In genomic region chr19:34290872-34291341, GRCm38 (mm10) we compare ENCODE assay signal across 8 mouse cellular contexts. TPM values are rescaled to one million over a fixed set of nuclear protein-coding genes. Genes with fewer than 3 reads are reported as not detected.
DNase-seq lines count a peak whose midpoint lies in the region; ATAC-seq and TF ChIP-seq lines count a peak whose summit lies in the region.

No protein-coding gene starts in this region.

- H3K4me1 ChIP-seq in CH12.LX (ENCODE audit: control insufficient read depth in 1 of 2, insufficient read depth in 2 of 2): peaks cover 18 to 78% of the 10 kb centered on the region in 2 experiments
- no peaks in the 10 kb centered on the region for H3K4me1 ChIP-seq in cortical plate, adult 2 months (ENCODE audit: control insufficient read depth, insufficient read depth, low read length)
- peaks cover 6% of the 10 kb centered on the region; the same call in 1 of the 2 replicates for H3K4me1 ChIP-seq in liver, embryonic 11.5 days (replicated peaks; ENCODE audit: control insufficient read depth, insufficient read depth, low read length)
- H3K4me1 ChIP-seq in neural tube, embryonic 12.5 days: peaks cover 11% of the 10 kb centered on the region

- TF ChIP-seq EP300 in CH12.LX (IDR thresholded peaks at IDR 0.05; ENCODE audit: low read length): no peak

- H3K27me3 ChIP-seq in CH12.LX (replicated peaks): no peaks in the 10 kb centered on the region
- H3K27me3 ChIP-seq in liver, embryonic 11.5 days (replicated peaks; ENCODE audit: control insufficient read depth, insufficient read depth, low read length): no peaks in the 10 kb centered on the region
- H3K27me3 ChIP-seq in neural tube, embryonic 12.5 days (replicated peaks): no peaks in the 10 kb centered on the region

- H3K9me3 ChIP-seq in CH12.LX (replicated peaks; ENCODE audit: low read length): no peaks in the 10 kb centered on the region
- no peaks in the 10 kb centered on the region for H3K9me3 ChIP-seq in liver, embryonic 11.5 days (ENCODE audit: control insufficient read depth, low read length)
- no peaks in the 10 kb centered on the region for H3K9me3 ChIP-seq in neural tube, embryonic 12.5 days

- in situ Hi-C loops in CH12.LX (cut with MboI; ENCODE audit: low pct_ligation_motif_present, low pct_unique_long_range_greater_than_20kb, low sequenced_read_pairs): no loop called here

- dilution Hi-C loops in CH12.LX (cut with MboI; ENCODE audit: extremely low pct_ligation_motif_present, extremely low pct_unique_long_range_greater_than_20kb, low sequenced_read_pairs): no loop called here

- H3K4me2 ChIP-seq in CH12.LX (ENCODE audit: insufficient read depth, low read depth, poor library complexity, severe bottlenecking): peak overlapping the region; percentile 98
- H3K4me2 ChIP-seq in liver, embryonic 11.5 days: peak overlapping the region; percentile 93
- peak overlapping the region; percentile 76 for H3K4me2 ChIP-seq in neural tube, embryonic 12.5 days (replicated peaks)

- TF ChIP-seq RAD21 in CH12.LX (IDR thresholded peaks at IDR 0.05; ENCODE audit: low read depth, low read length): no peak

- TF ChIP-seq POLR2A in CH12.LX (IDR thresholded peaks at IDR 0.05; ENCODE audit: low read depth, low read length): no peak
- TF ChIP-seq POLR2A in cortical plate, adult 2 months (IDR thresholded peaks at IDR 0.05; ENCODE audit: extremely low read depth, insufficient read depth, low read length): no peak

- TF ChIP-seq CTCF in CH12.LX (conservative IDR thresholded peaks at IDR 0.05 in 1 of 2, IDR thresholded peaks at IDR 0.05 in 1 of 2; ENCODE audit: low read depth in 2 of 2, low read length in 2 of 2): no peak
- TF ChIP-seq CTCF in cortical plate, adult 2 months (IDR thresholded peaks at IDR 0.05; ENCODE audit: extremely low read depth, insufficient read depth, low read length): no peak

- H3K9ac ChIP-seq in CH12.LX (ENCODE audit: insufficient read depth, low read depth): peak overlapping the region; percentile 100
- peak overlapping the region; percentile 53 for H3K9ac ChIP-seq in liver, embryonic 11.5 days (ENCODE audit: low read depth, low read length)
- 0 out of 2 replicates have a peak overlapping the region, but pooled peaks have one; percentile 34 for H3K9ac ChIP-seq in neural tube, embryonic 12.5 days

- intact Hi-C loops in gastrocnemius, postnatal 14 days (cut with DNase I; ENCODE audit: low total_unique reads): no loop called here

- peaks cover 35% of the 10 kb centered on the region for H3K79me2 ChIP-seq in CH12.LX (replicated peaks; ENCODE audit: control insufficient read depth, extremely low read depth, insufficient read depth, poor library complexity, severe bottlenecking)

- H3K27ac ChIP-seq in CH12.LX (ENCODE audit: insufficient read depth, low read depth): peak overlapping the region; percentile 78
- no peak overlapping the region for H3K27ac ChIP-seq in cortical plate, adult 2 months (ENCODE audit: insufficient read depth, low read length)
- no peak overlapping the region for H3K27ac ChIP-seq in liver, embryonic 11.5 days (ENCODE audit: low read depth, low read length)
- H3K27ac ChIP-seq in neural tube, embryonic 12.5 days: no peak overlapping the region

- peak; percentile 22 to 37; a peak in 2 of 4 replicates for ATAC-seq in hematopoietic stem cell, adult 5-6 weeks (replicated peaks in 1 of 2; ENCODE audit: insufficient read depth in 1 of 2, low FRiP score in 2 of 2, low TSS enrichment in 1 of 2, low read depth in 1 of 2, poor library complexity in 2 of 2, severe bottlenecking in 2 of 2)
- ATAC-seq in liver, embryonic 11.5 days (replicated peaks; ENCODE audit: low FRiP score): 0 out of 2 replicates have a peak, but pooled peaks have one; percentile 27
- 0 out of 2 replicates have a peak, but pooled peaks have one; percentile 15 for ATAC-seq in neural tube, embryonic 12.5 days (ENCODE audit: low FRiP score, low read depth)

- no peak for DNase-seq in CH12.LX (ENCODE audit: extremely low read depth)
- no peak for DNase-seq in liver, embryonic 11.5 days (ENCODE audit: low spot score)
- no peak for DNase-seq in gastrocnemius, postnatal 14 days
- DNase-seq in layer of hippocampus, postnatal 10 days (ENCODE audit: low spot score in 2 of 2): no peak
- DNase-seq in urinary bladder, postnatal 25 days (ENCODE audit: low spot score): no peak

- no peaks in the 10 kb centered on the region for H3K36me3 ChIP-seq in CH12.LX (replicated peaks in 1 of 2; ENCODE audit: control insufficient read depth in 1 of 2, insufficient read depth in 1 of 2, low read length in 1 of 2)
- no peaks in the 10 kb centered on the region for H3K36me3 ChIP-seq in liver, embryonic 11.5 days (ENCODE audit: control insufficient read depth, insufficient read depth, low read length)
- no peaks in the 10 kb centered on the region for H3K36me3 ChIP-seq in neural tube, embryonic 12.5 days

- H3K4me3 ChIP-seq in CH12.LX (replicated peaks in 1 of 3; ENCODE audit: low read depth in 2 of 3, low read length in 2 of 3, poor library complexity in 1 of 3): peak overlapping the region; percentile 67 to 89 (median 73)
- peak overlapping the region; percentile 29 for H3K4me3 ChIP-seq in cortical plate, adult 2 months (ENCODE audit: insufficient read depth, low read length)
- H3K4me3 ChIP-seq in liver, embryonic 11.5 days (ENCODE audit: low read depth, low read length): peak overlapping the region; percentile 54
- peak overlapping the region; percentile 33 for H3K4me3 ChIP-seq in neural tube, embryonic 12.5 days

- 11% methylated on average over 15 of the region's 15 CpGs for WGBS in liver, embryonic 11.5 days
- 22% methylated on average over 15 of the region's 15 CpGs for WGBS in neural tube, embryonic 12.5 days

TF ChIP-seq in CH12.LX, 34 proteins besides CTCF, POLR2A, EP300 and RAD21:
- TF ChIP-seq IRF4 (IDR thresholded peaks at IDR 0.05; ENCODE audit: low read depth, low read length) (no peak), MEF2A (IDR thresholded peaks at IDR 0.05; ENCODE audit: borderline replicate concordance, low read depth, low read length) (no peak), MAZ (IDR thresholded peaks at IDR 0.05; ENCODE audit: low read depth, low read length) (no peak)

RNA-seq across cellular contexts. Expression of gene Fas, which starts 0.4 kb away (rescaled TPM):
- total RNA-seq in CH12.LX (2012; rRNA removed) (22.4 and 38.3 TPM in 2 replicates), CH12.LX (2014; rRNA removed) (54.1 and 60.8 TPM in 2 replicates)
- 20.8 and 24.3 TPM in 2 replicates for polyA plus RNA-seq in CH12.LX (2012; ENCODE audit: insufficient read length, low read depth)
- polyA plus RNA-seq in cortical plate, adult 2 months (2012; rRNA removed): 2.0 and 2.8 TPM in 2 replicates
- total RNA-seq in hematopoietic stem cell, adult 5-6 weeks (2017): 2.8 and 3.6 TPM in 2 replicates
- 1.2 and 1.6 TPM in 2 replicates for polyA plus RNA-seq in liver, embryonic 11.5 days (2014; fragmentation: Nextera tagmentation; extraction: Ambion mirVana)
- 0.24 and 0.75 TPM in 2 replicates for polyA plus RNA-seq in neural tube, embryonic 12.5 days (2016; fragmentation: Nextera tagmentation; extraction: Ambion mirVana)
- total RNA-seq in gastrocnemius, postnatal 14 days (2021): 1 to 10 TPM; 2.8 to 6.0 TPM
- 1 to 10 TPM in 1 of 2 experiments, not detected in 1; 1.2 TPM for total RNA-seq in layer of hippocampus, postnatal 10 days (2021)

RNA-seq across cellular contexts. Expression of gene Acta2, which starts 35.5 kb away (rescaled TPM):
- not detected in 2 replicates for total RNA-seq in CH12.LX (2012; rRNA removed)
- total RNA-seq in CH12.LX (2014; rRNA removed): 0.13 TPM in 1 of 2 replicates, not detected in the other
- polyA plus RNA-seq in CH12.LX (2012; ENCODE audit: insufficient read length, low read depth): 0.31 and 0.52 TPM in 2 replicates
- 34.9 and 39.0 TPM in 2 replicates for polyA plus RNA-seq in cortical plate, adult 2 months (2012; rRNA removed)
- total RNA-seq in hematopoietic stem cell, adult 5-6 weeks (2017): 0.25 TPM in 1 of 2 replicates, not detected in the other
- polyA plus RNA-seq in liver, embryonic 11.5 days (2014; fragmentation: Nextera tagmentation; extraction: Ambion mirVana): 44.3 and 68.2 TPM in 2 replicates
- polyA plus RNA-seq in neural tube, embryonic 12.5 days (2016; fragmentation: Nextera tagmentation; extraction: Ambion mirVana): 45.0 and 60.4 TPM in 2 replicates
- 100 to 1,000 TPM; 433 to 628 TPM for total RNA-seq in gastrocnemius, postnatal 14 days (2021)
- 10 to 100 TPM; 16.2 to 21.5 TPM for total RNA-seq in layer of hippocampus, postnatal 10 days (2021)

Comparison
In these comparisons a context has a peak if more than half of its experiments do, and no peak if none do; other contexts are left out.
1. H3K9ac ChIP-seq: peak in every context shown above with its lines; median percentile 100 in CH12.LX; 53 in liver, embryonic 11.5 days; 34 in neural tube, embryonic 12.5 days.
2. RNA of gene Acta2, which starts 35.5 kb away (total RNA-seq): 433 to 628 TPM in gastrocnemius, postnatal 14 days; 16.2 to 21.5 TPM in layer of hippocampus, postnatal 10 days, 0.13 TPM in CH12.LX and 0.25 TPM in hematopoietic stem cell, adult 5-6 weeks; every median in the first group is over 10 times any median in the second.
3. Peak in every context shown above with its lines, with median percentiles within 50 percentile points of each other: H3K4me2 ChIP-seq, H3K4me3 ChIP-seq and ATAC-seq.